Mouse (Mus musculus) liver, embryonic 14.5 days (tissue): ENCODE measurements around the gene Sorcs1. TPM values are rescaled to one million over a fixed set of nuclear protein-coding genes. Genes with fewer than 3 reads are reported as not detected.

Experiments used
- ATAC-seq: fragments of 200-750 bp; cut with Nextera tagmentation; 2 replicates; pipeline ENCODE4 v1.8.0; 2017; ENCODE audit warnings: moderate number of reproducible peaks, mild to moderate bottlenecking, moderate library complexity; ENCODE audit not compliant: insufficient read depth
- DNase-seq, 3 experiments: peaks; one replicate each; pipeline ENCODE4 v3.0.0-alpha.2; 2012 to 2013; ENCODE audit warnings: low read depth in 3 of 3, low spot score in 3 of 3
- H3K27ac ChIP-seq: fragments of 300-500 bp; sonication (generic); 2 replicates; pipeline ENCODE4 v1.5.1; 2014; ENCODE audit warnings: moderate library complexity, mild to moderate bottlenecking, control low read depth, inconsistent platforms
- H3K27me3 ChIP-seq: fragments of 300-500 bp; sonication (generic); 2 replicates; pipeline ENCODE4 v1.6.1; 2014; ENCODE audit warnings: mild to moderate bottlenecking, low read length, moderate library complexity; ENCODE audit not compliant: control insufficient read depth, insufficient read depth
- H3K36me3 ChIP-seq: fragments of 300-500 bp; sonication (generic); replicated peaks from 2 replicates; pipeline ENCODE4 v1.6.1; 2014; ENCODE audit warnings: low read depth; ENCODE audit not compliant: control insufficient read depth, insufficient read depth
- H3K4me1 ChIP-seq, 2 experiments: fragments of 200-500 bp in 1 of 2; fragments of 300-500 bp in 1 of 2; sonication (generic) in 1 of 2; replicated peaks; 2 replicates each; pipeline ENCODE4 v1.6.1; 2012 to 2014; ENCODE audit warnings: antibody characterized with exemption in 1 of 2, inconsistent platforms in 1 of 2, low read length in 1 of 2; ENCODE audit not compliant: control insufficient read depth in 2 of 2, insufficient read depth in 2 of 2
- H3K4me2 ChIP-seq: fragments of 300-500 bp; sonication (generic); 2 replicates; pipeline ENCODE4 v1.6.1; 2014; ENCODE audit warnings: low read depth, mild to moderate bottlenecking, control low read depth, moderate library complexity
- H3K4me3 ChIP-seq, 2 experiments: fragments of 200-500 bp in 1 of 2; fragments of 300-500 bp in 1 of 2; sonication (generic) in 1 of 2; 2 replicates each; pipeline ENCODE4 v1.5.1; 2012 to 2014; ENCODE audit warnings: low read depth in 2 of 2, low read length in 2 of 2, mild to moderate bottlenecking in 2 of 2, control low read depth in 1 of 2, inconsistent platforms in 1 of 2, moderate library complexity in 1 of 2; ENCODE audit not compliant: insufficient read depth in 1 of 2
- H3K9ac ChIP-seq: fragments of 300-500 bp; sonication (generic); replicated peaks from 2 replicates; pipeline ENCODE4 v1.6.1; 2014; ENCODE audit warnings: mild to moderate bottlenecking, control low read depth, moderate library complexity
- H3K9me3 ChIP-seq: fragments of 300-500 bp; sonication (generic); 2 replicates; pipeline ENCODE4 v1.6.1; 2016; ENCODE audit warnings: low read length, mixed read lengths; ENCODE audit not compliant: control insufficient read depth
- CTCF ChIP-seq: IDR thresholded peaks from 2 replicates; pipeline ENCODE4 v1.5.1; 2016; ENCODE audit warnings: antibody characterized with exemption, low read depth, control low read depth
- EP300 ChIP-seq: IDR thresholded peaks from 2 replicates; pipeline ENCODE4 v1.6.1; 2016; ENCODE audit warnings: antibody characterized with exemption, low read depth
- whole genome bisulfite sequencing: fragments of 180-500 bp; shearing (Covaris S2); extraction: QIAGEN DNeasy Blood & Tissue Kit; methylation state at CpG from one replicate; pipeline ENCODE4 v1.1.7; 2014; ENCODE audit not compliant: insufficient replicate concordance; 5-methylcytosine and 5-hydroxymethylcytosine counted together
- polyA plus RNA-seq, 2 experiments: library from polyadenylated mRNA; depleted of rRNA in 1 of 2; stranded (reverse) in 1 of 2; unstranded in 1 of 2; fragments of >200 nt; fragmentation: Nextera tagmentation in 1 of 2; extraction: Ambion mirVana in 1 of 2; gene quantifications; 2 replicates each; pipeline versions ENCODE4 v1.2.1 to v1.2.3; 2012 to 2014

The Sorcs1 gene
- polyA plus RNA-seq, 2 experiments = 0.13 to 0.28 TPM

GRCm38 (mm10) chr19:50611619-50612018 is 66.8 kb downstream of the Sorcs1 start:
- TF ChIP-seq EP300 = no peak
- no peak for TF ChIP-seq CTCF
- Histone ChIP-seq H3K27ac (no peak overlapping the region), H3K9ac (no peak overlapping the region), H3K27me3 (no peaks in the 10 kb centered on the region), H3K9me3 (no peaks in the 10 kb centered on the region), H3K36me3 (no peaks in the 10 kb centered on the region), H3K4me1 (no peaks in the 10 kb centered on the region), H3K4me2 (no peak overlapping the region), H3K4me3 (no peak overlapping the region)
- DNase-seq = no peak
- WGBS = 31% methylated on average over 3 of the region's 3 CpGs
- ATAC-seq = no peak

- H3K27me3 ChIP-seq = no peaks in the 10 kb centered on the region
- DNase-seq (no peak), ATAC-seq (no peak)
- H3K4me1 ChIP-seq = no peaks in the 10 kb centered on the region
- no peak for TF ChIP-seq EP300
- no peak for TF ChIP-seq CTCF
- WGBS = 31% methylated on average over 4 of the region's 4 CpGs
- H3K4me3 ChIP-seq = no peak overlapping the region
- no peak overlapping the region for H3K4me2 ChIP-seq
- no peak overlapping the region for H3K9ac ChIP-seq
- no peak overlapping the region for H3K27ac ChIP-seq
- no peaks in the 10 kb centered on the region for H3K36me3 ChIP-seq
- H3K9me3 ChIP-seq = no peaks in the 10 kb centered on the region
Measured at GRCm38 (mm10) chr19:50603882-50604281, 74.6 kb downstream of the Sorcs1 start.

GRCm38 (mm10) chr19:50603380-50603779 is 75.1 kb downstream of the Sorcs1 start:
- no peak overlapping the region for H3K27ac ChIP-seq
- ATAC-seq (no peak), DNase-seq (no peak)
- H3K36me3 ChIP-seq = no peaks in the 10 kb centered on the region
- no peak overlapping the region for H3K4me3 ChIP-seq
- WGBS = 69% methylated on average over 5 of the region's 5 CpGs
- H3K9ac ChIP-seq = no peak overlapping the region
- no peaks in the 10 kb centered on the region for H3K9me3 ChIP-seq
- H3K27me3 ChIP-seq = no peaks in the 10 kb centered on the region
- TF ChIP-seq CTCF = no peak
- no peak for TF ChIP-seq EP300
- H3K4me1 ChIP-seq = no peaks in the 10 kb centered on the region
- H3K4me2 ChIP-seq = no peak overlapping the region

- Histone ChIP-seq H3K4me1 (no peaks in the 10 kb centered on the region), H3K4me2 (no peak overlapping the region), H3K27ac (no peak overlapping the region), H3K9ac (no peak overlapping the region), H3K9me3 (no peaks in the 10 kb centered on the region), H3K27me3 (no peaks in the 10 kb centered on the region), H3K4me3 (no peak overlapping the region), H3K36me3 (no peaks in the 10 kb centered on the region)
- ATAC-seq (no peak), DNase-seq (no peak)
- TF ChIP-seq EP300 (no peak), CTCF (no peak)
- WGBS = 56% methylated on average over 4 of the region's 4 CpGs
Measured at GRCm38 (mm10) chr19:50597300-50597699, 81.1 kb downstream of the Sorcs1 start.

GRCm38 (mm10) chr19:50586182-50586581 is 92.3 kb downstream of the Sorcs1 start:
- WGBS = 67% methylated on average over 5 of the region's 5 CpGs
- TF ChIP-seq CTCF (no peak), EP300 (no peak)
- DNase-seq = no peak

GRCm38 (mm10) chr19:50582952-50583351 is 95.5 kb downstream of the Sorcs1 start:
- DNase-seq (no peak), ATAC-seq (no peak)
- TF ChIP-seq CTCF = no peak
- TF ChIP-seq EP300 = no peak
- no peaks in the 10 kb centered on the region for H3K27me3 ChIP-seq
- no peaks in the 10 kb centered on the region for H3K4me1 ChIP-seq
- no peak overlapping the region for H3K9ac ChIP-seq
- no peak overlapping the region for H3K4me2 ChIP-seq
- no peak overlapping the region for H3K4me3 ChIP-seq
- no peaks in the 10 kb centered on the region for H3K9me3 ChIP-seq
- no peak overlapping the region for H3K27ac ChIP-seq
- H3K36me3 ChIP-seq = no peaks in the 10 kb centered on the region

More at GRCm38 (mm10) chr19:50586182-50586581, 92.3 kb downstream of the Sorcs1 start:
- no peaks in the 10 kb centered on the region for H3K27me3 ChIP-seq
- no peaks in the 10 kb centered on the region for H3K4me1 ChIP-seq
- H3K9me3 ChIP-seq = no peaks in the 10 kb centered on the region
- H3K36me3 ChIP-seq = no peaks in the 10 kb centered on the region
- H3K4me2 ChIP-seq = no peak overlapping the region
- H3K4me3 ChIP-seq = no peak overlapping the region
- no peak overlapping the region for H3K27ac ChIP-seq
- no peak for ATAC-seq
- H3K9ac ChIP-seq = no peak overlapping the region
